34 mouse cellular contexts compared by ENCODE assay signal in the genomic region with DNA sequence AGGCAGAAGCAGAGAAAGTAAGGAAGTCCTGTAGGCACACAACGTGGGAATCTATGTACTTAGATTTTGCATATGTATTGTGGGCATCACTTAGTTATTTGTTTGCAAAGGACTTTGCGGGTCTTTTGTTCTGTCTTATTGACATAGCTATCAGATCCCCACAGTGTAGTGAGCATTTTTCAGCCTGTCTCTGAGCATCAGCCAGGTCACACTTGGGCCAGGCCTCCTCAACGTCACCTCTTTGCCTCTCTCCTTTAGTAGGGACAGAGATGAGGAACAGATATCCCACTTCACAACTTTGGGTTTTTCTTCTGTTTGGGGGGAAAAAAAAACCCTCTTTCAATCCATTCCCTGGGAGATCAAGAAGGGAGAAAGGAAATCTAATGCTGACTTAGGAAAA. TPM values are rescaled to one million over a fixed set of nuclear protein-coding genes. Genes with fewer than 3 reads are reported as not detected.
DNase-seq lines count a peak whose midpoint lies in the region; ATAC-seq and TF ChIP-seq lines count a peak whose summit lies in the region.
"Had no signal": no experiment of that assay in that cellular context is flagged by ENCODE, and none has a peak within 500 bp of the region (broad histone marks: within the 10 kb centered on the region; RNA-seq: fewer than 3 reads in every experiment).

No protein-coding gene starts in this region.

- H3K27me3 ChIP-seq in hindbrain, embryonic 11.5 days (ENCODE audit: control insufficient read depth, insufficient read depth, low read length) = peaks cover 77% of the 10 kb centered on the region
- H3K27me3 ChIP-seq in hindbrain, embryonic 16.5 days (replicated peaks; ENCODE audit: control insufficient read depth, insufficient read depth, low read length) = peaks cover 69% of the 10 kb centered on the region
- H3K27me3 ChIP-seq in neural tube, embryonic 13.5 days = peaks cover 91% of the 10 kb centered on the region
- peaks cover 61% of the 10 kb centered on the region for H3K27me3 ChIP-seq in embryonic facial prominence, embryonic 12.5 days
- H3K27me3 ChIP-seq in limb, embryonic 14.5 days (ENCODE audit: control insufficient read depth, insufficient read depth, low read length) = peaks cover 74% of the 10 kb centered on the region

- no peaks in the 10 kb centered on the region for H3K36me3 ChIP-seq in hindbrain, embryonic 11.5 days (ENCODE audit: control insufficient read depth, insufficient read depth, low read length)
- no peaks in the 10 kb centered on the region for H3K36me3 ChIP-seq in hindbrain, embryonic 16.5 days (ENCODE audit: control insufficient read depth, insufficient read depth, low read length)
- H3K36me3 ChIP-seq in neural tube, embryonic 13.5 days = no peaks in the 10 kb centered on the region
- H3K36me3 ChIP-seq in embryonic facial prominence, embryonic 12.5 days = no peaks in the 10 kb centered on the region
- no peaks in the 10 kb centered on the region for H3K36me3 ChIP-seq in limb, embryonic 14.5 days (ENCODE audit: control insufficient read depth, insufficient read depth, low read length)
- H3K36me3 ChIP-seq: forebrain, embryonic 12.5 days; heart, embryonic 12.5 days; hindbrain, embryonic 15.5 days; intestine, embryonic 15.5 days had no signal

- H3K4me3 ChIP-seq in hindbrain, embryonic 11.5 days (ENCODE audit: low read depth, low read length) = no peak overlapping the region
- H3K4me3 ChIP-seq in hindbrain, embryonic 16.5 days (ENCODE audit: low read length) = no peak overlapping the region
- H3K4me3 ChIP-seq in neural tube, embryonic 13.5 days = 0 out of 2 replicates have a peak overlapping the region, but pooled peaks have one; percentile 11
- peak overlapping the region; percentile 33 for H3K4me3 ChIP-seq in embryonic facial prominence, embryonic 12.5 days
- H3K4me3 ChIP-seq in limb, embryonic 14.5 days (replicated peaks; ENCODE audit: low read length) = peak overlapping the region; percentile 25; the same call in 1 of the 2 replicates
- H3K4me3 ChIP-seq: erythroblast, embryonic 14.5 days; hindbrain, embryonic 15.5 days; intestine, embryonic 15.5 days had no signal

- ATAC-seq in hindbrain, embryonic 11.5 days (ENCODE audit: low FRiP score) = no peak
- ATAC-seq in hindbrain, embryonic 16.5 days = no peak
- ATAC-seq in neural tube, embryonic 13.5 days (ENCODE audit: low read depth) = no peak
- ATAC-seq in embryonic facial prominence, embryonic 12.5 days (ENCODE audit: insufficient number of reproducible peaks, insufficient read depth, low FRiP score, low TSS enrichment) = no peak
- ATAC-seq in limb, embryonic 14.5 days (ENCODE audit: low FRiP score, low read depth) = no peak
- ATAC-seq: intestine, embryonic 15.5 days; liver, postnatal 0 days had no signal

- TF ChIP-seq POLR2A in limb, embryonic 14.5 days (IDR thresholded peaks at IDR 0.05; ENCODE audit: borderline replicate concordance, extremely low read depth, insufficient read depth, insufficient read length) = no peak

- H3K4me2 ChIP-seq in hindbrain, embryonic 11.5 days (replicated peaks; ENCODE audit: low read depth, low read length) = no peak overlapping the region
- no peak overlapping the region for H3K4me2 ChIP-seq in hindbrain, embryonic 16.5 days (ENCODE audit: low read length)
- H3K4me2 ChIP-seq in neural tube, embryonic 13.5 days = peak overlapping the region; percentile 35; the same call in 1 of the 2 replicates
- peak overlapping the region; percentile 43 for H3K4me2 ChIP-seq in embryonic facial prominence, embryonic 12.5 days (replicated peaks)
- peak overlapping the region; percentile 40; the same call in 1 of the 2 replicates for H3K4me2 ChIP-seq in limb, embryonic 14.5 days (replicated peaks; ENCODE audit: low read depth, low read length, severe bottlenecking)
- H3K4me2 ChIP-seq: forebrain, embryonic 12.5 days; hindbrain, embryonic 15.5 days; intestine, embryonic 15.5 days; liver, embryonic 11.5 days had no signal

- H3K9me3 ChIP-seq in hindbrain, embryonic 11.5 days (ENCODE audit: control insufficient read depth, low read length) = no peaks in the 10 kb centered on the region
- no peaks in the 10 kb centered on the region for H3K9me3 ChIP-seq in hindbrain, embryonic 16.5 days (ENCODE audit: control insufficient read depth, low read length)
- H3K9me3 ChIP-seq in neural tube, embryonic 13.5 days = no peaks in the 10 kb centered on the region
- H3K9me3 ChIP-seq in embryonic facial prominence, embryonic 12.5 days = no peaks in the 10 kb centered on the region
- no peaks in the 10 kb centered on the region for H3K9me3 ChIP-seq in limb, embryonic 14.5 days (ENCODE audit: control insufficient read depth, low read length)
- H3K9me3 ChIP-seq: forebrain, embryonic 12.5 days; heart, embryonic 12.5 days; hindbrain, embryonic 15.5 days; intestine, embryonic 15.5 days had no signal

- peak; percentile 55 for DNase-seq in hindbrain, embryonic 11.5 days (ENCODE audit: low spot score)
- no peak for DNase-seq in neural tube, embryonic 10.5 days (ENCODE audit: extremely low spot score, low spot score)
- DNase-seq in limb, embryonic 14.5 days (ENCODE audit: low spot score) = no peak
- no peak for DNase-seq in left cerebral cortex, postnatal 14 days (ENCODE audit: low spot score in 2 of 2)
- DNase-seq in spleen, postnatal 14 days (ENCODE audit: low spot score in 2 of 2) = no peak
- DNase-seq: adrenal gland, adult 2 months; cerebellum, adult 11-12 months; gastrocnemius, postnatal 25 days; heart, adult 18-20 months; heart, postnatal 10 days; kidney, adult 8-10 months; kidney, postnatal 14 days; layer of hippocampus, postnatal 36 days; liver, postnatal 0 days; lung, postnatal 14 days; midbrain, embryonic 14.5 days; right cerebral cortex, postnatal 25 days; thymus, adult 18-20 months; thymus, postnatal 36 days had no signal

- no peaks in the 10 kb centered on the region; the same call in 1 of the 2 replicates for H3K4me1 ChIP-seq in hindbrain, embryonic 11.5 days (replicated peaks; ENCODE audit: control insufficient read depth, insufficient read depth, low read length)
- H3K4me1 ChIP-seq in hindbrain, embryonic 16.5 days (ENCODE audit: control insufficient read depth, insufficient read depth, low read depth, low read length) = peaks cover 11% of the 10 kb centered on the region
- H3K4me1 ChIP-seq in neural tube, embryonic 13.5 days (replicated peaks) = peaks cover 20% of the 10 kb centered on the region
- H3K4me1 ChIP-seq in embryonic facial prominence, embryonic 12.5 days = peaks cover 16% of the 10 kb centered on the region
- peaks cover 10% of the 10 kb centered on the region; the same call in 1 of the 2 replicates for H3K4me1 ChIP-seq in limb, embryonic 14.5 days (ENCODE audit: control insufficient read depth, insufficient read depth, low read length)

- 3% methylated on average over 3 of the region's 3 CpGs for WGBS in hindbrain, embryonic 11.5 days
- WGBS in hindbrain, embryonic 16.5 days = 6% methylated on average over 3 of the region's 3 CpGs
- WGBS in neural tube, embryonic 13.5 days = 12% methylated on average over 3 of the region's 3 CpGs
- 13% methylated on average over 3 of the region's 3 CpGs for WGBS in embryonic facial prominence, embryonic 12.5 days
- WGBS in limb, embryonic 14.5 days = 30% methylated on average over 3 of the region's 3 CpGs

- no peak overlapping the region for H3K9ac ChIP-seq in hindbrain, embryonic 11.5 days (ENCODE audit: low read depth, low read length)
- H3K9ac ChIP-seq in hindbrain, embryonic 16.5 days (ENCODE audit: low read depth, low read length) = no peak overlapping the region
- no peak overlapping the region for H3K9ac ChIP-seq in neural tube, embryonic 13.5 days
- H3K9ac ChIP-seq in embryonic facial prominence, embryonic 12.5 days = 0 out of 2 replicates have a peak overlapping the region, but pooled peaks have one; percentile 58
- no peak overlapping the region for H3K9ac ChIP-seq in limb, embryonic 14.5 days (ENCODE audit: low read depth, low read length, severe bottlenecking)
- H3K9ac ChIP-seq: forebrain, embryonic 12.5 days; heart, embryonic 12.5 days; hindbrain, embryonic 15.5 days; intestine, embryonic 15.5 days; liver, postnatal 0 days had no signal

- intact Hi-C loops in left cerebral cortex, postnatal 14 days (cut with DNase I) = loop anchor here (5.0 kb wide), 2 partner anchors 242 to 843 kb away; no protein-coding TSS in a partner anchor

- H3K27ac ChIP-seq in hindbrain, embryonic 11.5 days (ENCODE audit: low read depth, low read length) = no peak overlapping the region
- H3K27ac ChIP-seq in hindbrain, embryonic 16.5 days (ENCODE audit: low read depth, low read length) = no peak overlapping the region
- H3K27ac ChIP-seq in neural tube, embryonic 13.5 days (replicated peaks) = no peak overlapping the region
- no peak overlapping the region for H3K27ac ChIP-seq in embryonic facial prominence, embryonic 12.5 days
- no peak overlapping the region for H3K27ac ChIP-seq in limb, embryonic 14.5 days (replicated peaks; ENCODE audit: low read depth, low read length)
- H3K27ac ChIP-seq: forebrain, embryonic 12.5 days; hindbrain, embryonic 15.5 days; intestine, embryonic 15.5 days had no signal

RNA-seq across cellular contexts. Expression of a gene that starts 7.8 kb away (rescaled TPM):
- polyA plus RNA-seq in hindbrain, embryonic 11.5 days (2014; fragmentation: Nextera tagmentation; extraction: Ambion mirVana) = 1.4 and 2.5 TPM in 2 replicates
- 0.04 TPM in 1 of 2 replicates, not detected in the other for polyA plus RNA-seq in hindbrain, embryonic 16.5 days (2015; fragmentation: Nextera tagmentation; extraction: Ambion mirVana)
- 0.56 and 2.2 TPM in 2 replicates for polyA plus RNA-seq in neural tube, embryonic 13.5 days (2015; fragmentation: Nextera tagmentation; extraction: Ambion mirVana)
- 16.3 and 20.0 TPM in 2 replicates for polyA plus RNA-seq in embryonic facial prominence, embryonic 12.5 days (2016; fragmentation: Nextera tagmentation; extraction: Ambion mirVana)
- 8.3 and 14.1 TPM in 2 replicates for polyA plus RNA-seq in limb, embryonic 14.5 days (2012; rRNA removed)
- polyA plus RNA-seq in limb, embryonic 14.5 days (2014; fragmentation: Nextera tagmentation; extraction: Ambion mirVana) = 3.8 and 4.3 TPM in 2 replicates
- total RNA-seq in left cerebral cortex, postnatal 14 days (2021) = not detected
- total RNA-seq: adrenal gland, adult 2 months; adrenal gland, postnatal 4 days; layer of hippocampus, adult 8-10 months; layer of hippocampus, postnatal 36 days; left cerebral cortex, postnatal 10 days; megakaryocyte, adult 5-6 weeks had no signal
- polyA plus RNA-seq: adrenal gland, adult 2 months; erythroblast, embryonic 14.5 days; hindbrain, embryonic 15.5 days; intestine, embryonic 15.5 days; midbrain, embryonic 14.5 days; neural tube, embryonic 14.5 days; spleen, adult 2 months had no signal

Comparison
In these comparisons a context has a peak if more than half of its experiments do, and no peak if none do; other contexts are left out.
1. H3K4me2 ChIP-seq: peak in neural tube, embryonic 13.5 days (single experiment), embryonic facial prominence, embryonic 12.5 days (single experiment) and limb, embryonic 14.5 days (single experiment); none in hindbrain, embryonic 11.5 days (single experiment) and hindbrain, embryonic 16.5 days (single experiment).
2. H3K4me3 ChIP-seq: peak in neural tube, embryonic 13.5 days (single experiment), embryonic facial prominence, embryonic 12.5 days (single experiment) and limb, embryonic 14.5 days (single experiment); none in hindbrain, embryonic 11.5 days (single experiment) and hindbrain, embryonic 16.5 days (single experiment).